ENCODE assay signal across 9 mouse cellular contexts in the genomic region with DNA sequence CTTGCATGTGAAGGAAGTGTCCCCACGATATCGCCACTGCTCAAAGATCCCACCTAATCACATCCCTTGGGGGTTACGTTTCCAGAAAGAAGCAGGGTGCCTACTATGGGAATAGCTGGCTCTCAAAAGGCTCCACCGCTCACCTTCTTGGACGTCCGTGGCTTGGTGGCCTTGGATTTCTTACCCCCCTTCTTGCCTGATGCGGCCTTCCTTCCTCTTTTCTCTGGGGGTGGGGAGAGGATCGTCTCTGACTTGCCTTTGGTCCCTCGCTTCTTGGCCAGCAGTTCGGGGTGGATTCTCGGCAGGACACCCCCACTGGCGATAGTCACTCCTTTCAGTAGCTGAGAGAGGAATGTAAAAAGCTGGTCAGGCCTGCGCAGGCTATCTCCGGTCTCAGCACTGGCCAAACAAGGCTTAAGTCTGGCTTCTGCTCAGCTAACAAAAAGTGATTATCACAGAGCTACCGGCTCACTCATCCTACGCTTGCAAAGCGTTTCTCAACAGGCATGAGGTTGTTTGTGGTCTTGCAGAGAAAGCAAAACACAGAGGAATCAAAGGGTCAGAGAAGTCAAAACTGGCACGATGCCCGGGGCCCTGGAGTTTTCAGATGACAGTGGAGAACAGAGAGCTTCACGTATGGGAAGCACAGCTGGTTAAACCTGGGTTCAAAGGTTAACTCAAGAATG. TPM values are rescaled to one million over a fixed set of nuclear protein-coding genes. Genes with fewer than 3 reads are reported as not detected.
DNase-seq lines count a peak whose midpoint lies in the region; ATAC-seq lines count a peak whose summit lies in the region.
"Had no signal": no experiment of that assay in that cellular context is flagged by ENCODE, and none has a peak within 500 bp of the region (broad histone marks: within the 10 kb centered on the region; RNA-seq: fewer than 3 reads in every experiment).

No protein-coding gene starts in this region.

- H3K9me3 ChIP-seq in kidney, embryonic 16.5 days (ENCODE audit: low read length), result no peaks in the 10 kb centered on the region
- no peaks in the 10 kb centered on the region for H3K9me3 ChIP-seq in embryonic facial prominence, embryonic 10.5 days

- H3K4me1 ChIP-seq in kidney, embryonic 16.5 days (ENCODE audit: insufficient read depth, low read length), result 0 out of 2 replicates have a peak, but pooled peaks cover 3% of the 10 kb centered on the region
- no peaks in the 10 kb centered on the region for H3K4me1 ChIP-seq in embryonic facial prominence, embryonic 10.5 days

- H3K9ac ChIP-seq in kidney, embryonic 16.5 days (replicated peaks; ENCODE audit: low read length), result no peak overlapping the region

- H3K27ac ChIP-seq in kidney, embryonic 16.5 days (ENCODE audit: low read length), result no peak overlapping the region
- H3K27ac ChIP-seq in embryonic facial prominence, embryonic 10.5 days (replicated peaks), result no peak overlapping the region

- H3K27me3 ChIP-seq in kidney, embryonic 16.5 days (ENCODE audit: insufficient read depth, low read length), result no peaks in the 10 kb centered on the region
- no peaks in the 10 kb centered on the region for H3K27me3 ChIP-seq in embryonic facial prominence, embryonic 10.5 days (replicated peaks; ENCODE audit: low read depth, poor library complexity, severe bottlenecking)

- no peak overlapping the region for H3K4me2 ChIP-seq in kidney, embryonic 16.5 days (replicated peaks; ENCODE audit: low read depth, low read length)

- no peak overlapping the region for H3K4me3 ChIP-seq in kidney, embryonic 16.5 days (ENCODE audit: low read length)
- H3K4me3 ChIP-seq in embryonic facial prominence, embryonic 10.5 days, result no peak overlapping the region

- peaks cover 74% of the 10 kb centered on the region for H3K36me3 ChIP-seq in kidney, embryonic 16.5 days (ENCODE audit: insufficient read depth, low read length)
- peaks cover 100% of the 10 kb centered on the region for H3K36me3 ChIP-seq in embryonic facial prominence, embryonic 10.5 days (replicated peaks)

- WGBS in kidney, embryonic 16.5 days, result 82% methylated on average over 20 of the region's 20 CpGs
- 82% methylated on average over 20 of the region's 20 CpGs for WGBS in embryonic facial prominence, embryonic 10.5 days

- peak; percentile 21 for DNase-seq in layer of hippocampus, adult 11-12 months (ENCODE audit: low spot score)
- DNase-seq in layer of hippocampus, adult 18-20 months (ENCODE audit: low spot score in 2 of 2), result no peak
- peak; percentile 70 for DNase-seq in adrenal gland, postnatal 10 days
- DNase-seq in lung, postnatal 4 days, result peak; percentile 58 to 75
- DNase-seq in embryonic facial prominence, embryonic 10.5 days (ENCODE audit: low spot score), result no peak
- no peak for DNase-seq in spleen, adult 18-20 months
- DNase-seq in spleen, adult 12 weeks (ENCODE audit: low spot score), result no peak

- ATAC-seq in kidney, embryonic 16.5 days (ENCODE audit: low FRiP score, low TSS enrichment), result peak; percentile 43; the same call in 1 of the 2 replicates
- ATAC-seq: intestine, embryonic 16.5 days had no signal

RNA-seq across cellular contexts. Expression of a gene that starts 32.3 kb away (rescaled TPM):
- 10 to 100 TPM; 12.8 to 14.6 TPM for total RNA-seq in layer of hippocampus, adult 18-20 months (2021)
- total RNA-seq in adrenal gland, postnatal 10 days (2021), result 10 to 100 TPM; 13.4 to 16.9 TPM
- 140 and 155 TPM in 2 replicates for polyA plus RNA-seq in kidney, embryonic 16.5 days (2015; fragmentation: Nextera tagmentation; extraction: Ambion mirVana)
- polyA plus RNA-seq in embryonic facial prominence, embryonic 10.5 days (2016; fragmentation: Nextera tagmentation; extraction: Ambion mirVana), result 368 and 392 TPM in 2 replicates

RNA-seq across cellular contexts. Expression of a gene that starts 36.6 kb away (rescaled TPM):
- total RNA-seq in layer of hippocampus, adult 18-20 months (2021), result 1 to 10 TPM; 8.4 to 9.8 TPM
- total RNA-seq in adrenal gland, postnatal 10 days (2021), result 100 to 1,000 TPM; 292 TPM
- 24.3 and 28.0 TPM in 2 replicates for polyA plus RNA-seq in kidney, embryonic 16.5 days (2015; fragmentation: Nextera tagmentation; extraction: Ambion mirVana)
- polyA plus RNA-seq in embryonic facial prominence, embryonic 10.5 days (2016; fragmentation: Nextera tagmentation; extraction: Ambion mirVana), result 8.2 and 11.8 TPM in 2 replicates

RNA-seq across cellular contexts. Expression of a gene that starts 56.4 kb away (rescaled TPM):
- 10 to 100 TPM; 22.2 to 25.9 TPM for total RNA-seq in layer of hippocampus, adult 18-20 months (2021)
- total RNA-seq in adrenal gland, postnatal 10 days (2021), result 10 to 100 TPM; 84.3 to 87.3 TPM
- polyA plus RNA-seq in kidney, embryonic 16.5 days (2015; fragmentation: Nextera tagmentation; extraction: Ambion mirVana), result 31.2 and 37.0 TPM in 2 replicates
- polyA plus RNA-seq in embryonic facial prominence, embryonic 10.5 days (2016; fragmentation: Nextera tagmentation; extraction: Ambion mirVana), result 29.4 and 31.2 TPM in 2 replicates

Comparison
In these comparisons a context has a peak if more than half of its experiments do, and no peak if none do; other contexts are left out.
1. DNase-seq: peak in layer of hippocampus, adult 11-12 months (single experiment), adrenal gland, postnatal 10 days (single experiment) and lung, postnatal 4 days (2 of 2); none in layer of hippocampus, adult 18-20 months (0 of 2), embryonic facial prominence, embryonic 10.5 days (single experiment), spleen, adult 18-20 months (0 of 2) and spleen, adult 12 weeks (single experiment).
2. RNA of a gene that starts 36.6 kb away (total RNA-seq): 292 TPM in adrenal gland, postnatal 10 days; 8.4 to 9.8 TPM in layer of hippocampus, adult 18-20 months; every median in the first group is over 10 times any median in the second.